Mouse (Mus musculus) stomach, postnatal 0 days (tissue): ENCODE measurements around the gene Mast4.

Source experiments
- CTCF ChIP-seq: IDR thresholded peaks from 2 replicates; pipeline ENCODE4 v1.5.1; 2016; ENCODE audit warnings: antibody characterized with exemption, low read depth, mild to moderate bottlenecking, moderate library complexity
- EP300 ChIP-seq: optimal IDR thresholded peaks from 2 replicates; pipeline ENCODE3; 2016; ENCODE audit warnings: antibody characterized with exemption

DNA sequence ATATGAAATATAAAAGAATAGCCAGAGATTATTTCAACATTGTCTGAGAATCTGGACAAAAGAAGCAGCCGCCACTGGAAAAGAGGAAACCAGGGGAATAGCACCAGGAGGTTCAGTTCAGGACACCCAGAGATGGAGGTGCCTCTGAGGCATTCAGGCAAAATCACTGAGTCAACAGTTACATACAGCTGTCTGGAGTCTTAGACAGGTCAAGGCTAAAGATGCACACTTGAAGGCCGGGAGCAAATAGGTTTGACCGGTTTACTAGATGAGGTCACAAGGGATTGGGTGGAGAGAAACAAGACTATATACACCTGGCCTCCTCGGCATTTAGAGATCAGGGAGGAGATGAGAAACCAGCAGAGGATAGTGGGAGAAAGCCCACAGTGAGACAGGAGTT lies 127.1 kb downstream of the Mast4 start:
- no peak for TF ChIP-seq CTCF
- TF ChIP-seq EP300: no peak
